Mouse (Mus musculus): ENCODE data around the gene Clip1.

Clip1 gene

DNA sequence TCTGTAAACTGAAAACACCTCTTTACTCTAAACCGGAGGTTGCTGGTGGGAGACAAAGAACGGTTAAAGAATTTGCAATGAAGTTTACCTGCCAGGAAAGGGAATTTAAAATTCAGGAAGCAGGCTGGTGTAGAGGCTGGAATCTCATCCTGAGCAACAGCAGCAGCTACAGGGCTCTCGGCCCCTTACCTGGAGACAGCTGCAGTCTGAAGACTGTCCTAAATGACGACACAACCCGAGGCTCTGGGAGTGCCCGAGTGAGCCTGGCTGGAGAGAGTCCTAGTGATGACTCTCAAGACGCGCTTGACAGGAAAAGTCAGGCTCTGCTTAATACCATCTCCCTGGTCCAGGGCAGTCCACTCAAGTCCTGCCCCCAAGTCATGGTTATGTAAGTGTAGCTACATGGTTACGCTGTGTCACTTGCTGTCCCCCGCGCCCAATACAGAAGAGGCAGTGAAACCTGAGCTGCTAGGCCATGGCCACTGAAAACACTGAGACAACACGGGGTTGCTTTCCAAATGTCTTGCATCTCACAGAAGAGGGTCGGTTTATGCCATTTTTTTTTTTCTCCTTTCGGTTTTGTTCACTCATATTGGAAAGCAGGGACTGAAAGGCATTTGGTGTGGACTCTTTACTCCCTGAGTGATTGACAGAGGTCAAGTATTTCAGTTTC lies 13.5 kb downstream of the Clip1 start:
- no peak for DNase-seq

DNA sequence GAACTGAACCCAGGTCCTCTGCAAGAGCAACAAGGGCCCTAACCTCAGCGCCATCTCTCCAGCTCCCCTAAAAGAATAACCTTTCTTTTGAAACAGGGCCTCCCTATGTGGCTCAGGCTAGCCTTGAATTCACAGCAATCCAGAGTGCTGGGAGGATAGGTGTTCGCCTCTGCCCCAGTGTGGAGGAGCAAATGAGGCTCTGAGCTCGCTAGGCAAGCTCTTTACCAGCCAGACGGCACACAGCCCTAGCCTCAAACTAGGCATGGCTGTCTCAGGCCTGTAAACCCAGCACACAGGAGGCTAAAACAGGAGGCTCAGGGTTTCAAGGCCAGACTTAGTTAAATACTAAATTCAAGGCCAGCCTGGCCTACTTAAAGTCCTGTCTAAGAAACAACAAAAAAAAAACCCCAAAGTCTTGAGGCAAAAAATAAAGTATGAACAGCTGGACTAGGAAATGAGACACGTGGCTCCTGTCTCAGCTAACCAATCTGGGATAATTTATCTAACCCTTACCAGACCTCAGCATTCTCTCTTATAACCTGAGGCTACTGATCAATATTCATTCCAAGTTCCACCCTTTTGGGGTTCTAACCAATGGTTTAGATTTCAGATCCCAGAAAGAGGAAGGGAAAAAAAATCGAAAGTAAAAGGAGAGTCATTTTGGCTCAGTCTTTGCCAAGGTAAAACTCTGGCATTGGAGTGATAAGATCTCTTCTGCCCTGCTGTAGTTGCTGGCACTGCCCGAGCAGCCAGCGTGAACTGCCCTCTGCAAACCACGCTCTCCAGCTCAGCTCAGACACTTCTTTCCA lies 14.2 kb downstream of the Clip1 start:
- no peak for DNase-seq

DNA sequence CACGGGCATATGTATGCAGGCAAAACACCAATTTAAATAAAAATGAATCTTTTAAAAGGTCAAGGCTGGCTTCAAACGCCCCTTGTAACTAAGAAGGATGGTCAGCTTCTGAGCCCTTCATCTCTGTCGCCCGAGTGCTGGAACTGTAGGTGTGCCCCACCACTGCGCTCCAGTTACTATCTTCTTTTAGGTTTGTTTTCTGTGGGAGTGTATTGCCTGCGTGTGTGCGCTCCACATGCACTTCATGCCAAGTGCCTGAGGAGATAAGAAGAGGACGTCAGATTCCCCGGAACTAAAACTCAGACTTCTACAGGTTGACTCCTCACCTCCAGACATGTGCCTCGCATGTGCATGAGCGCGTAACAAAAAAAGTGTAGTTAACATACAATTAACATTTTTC lies 16.5 kb downstream of the Clip1 start:
- no peak for DNase-seq

DNA sequence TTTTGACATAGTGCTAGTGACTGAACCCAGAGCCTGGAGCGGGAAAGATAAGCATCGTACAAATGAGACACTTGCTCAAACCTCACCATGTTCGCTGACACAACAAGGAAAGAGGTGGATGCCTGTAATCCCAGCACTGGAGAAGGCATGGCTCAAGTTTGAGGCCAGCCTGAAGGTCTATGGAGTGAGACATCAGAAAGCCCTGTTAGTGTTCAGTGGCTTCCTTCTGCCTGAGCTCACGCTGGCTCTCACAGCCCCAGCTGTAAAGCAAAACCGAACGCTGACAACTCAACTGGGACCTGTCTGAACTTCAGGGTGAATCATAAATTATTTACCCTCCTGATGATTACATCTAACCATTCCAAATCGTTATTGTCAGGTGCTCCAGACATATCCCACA lies 18.5 kb downstream of the Clip1 start:
- no peak for DNase-seq

DNA sequence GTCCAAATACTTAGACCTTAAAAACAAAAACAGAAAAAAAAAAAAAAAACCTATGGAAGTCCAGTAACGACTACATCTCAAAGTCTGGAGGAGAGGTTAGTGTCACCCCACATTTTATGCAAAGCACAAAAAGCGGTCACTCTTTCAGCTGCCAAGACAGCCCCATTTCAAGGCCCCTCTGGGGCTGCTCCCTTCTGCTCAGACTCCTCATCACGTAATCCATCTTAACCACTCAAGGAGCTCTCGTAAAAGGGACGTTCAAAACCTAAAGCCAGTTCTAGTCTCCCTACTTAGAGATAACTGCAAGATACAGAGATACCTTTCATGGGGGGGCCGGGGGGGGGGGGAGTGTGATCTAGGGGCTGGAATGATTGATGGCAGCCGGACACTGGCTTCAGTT lies 20.1 kb downstream of the Clip1 start:
- no peak for DNase-seq

DNA sequence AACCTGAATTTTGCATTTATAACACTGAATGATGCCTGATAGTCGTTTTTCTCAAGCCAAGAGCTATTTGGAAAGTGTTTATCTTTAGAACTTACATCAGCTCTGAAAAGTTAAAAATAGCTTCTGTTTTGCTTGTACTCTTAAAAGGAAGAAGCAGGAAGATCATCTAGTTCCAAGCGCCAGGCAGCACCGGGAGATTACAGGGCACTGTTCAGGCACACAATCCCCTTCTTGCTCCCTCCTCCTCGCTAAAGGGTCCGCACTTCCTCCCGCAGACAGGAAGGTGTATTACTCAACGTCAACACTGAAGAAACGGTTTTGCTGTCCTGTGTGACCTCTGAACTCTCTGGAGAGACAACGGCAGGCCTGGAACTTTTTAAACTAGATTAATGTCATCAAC lies 22.4 kb downstream of the Clip1 start:
- DNase-seq: no peak

DNA sequence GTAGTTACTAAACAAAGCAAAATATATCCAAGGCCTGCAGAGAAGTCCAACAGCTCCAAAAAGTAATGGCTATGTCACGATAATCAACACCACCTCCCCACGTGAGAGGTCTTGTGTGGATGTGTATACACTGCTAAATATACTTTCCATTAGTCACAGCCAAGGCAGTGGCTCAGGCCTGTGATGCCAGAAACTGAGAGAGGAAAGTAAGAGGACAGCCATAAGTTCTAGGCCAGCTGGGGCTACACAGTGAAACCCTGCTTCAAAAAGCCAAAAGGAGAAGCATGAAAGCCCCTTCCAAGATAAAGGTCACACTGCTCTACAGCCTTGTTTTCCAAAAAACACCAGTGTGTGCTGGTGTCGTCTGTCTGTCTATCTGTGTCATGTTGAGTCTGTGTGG lies 22.8 kb downstream of the Clip1 start:
- no peak for DNase-seq

DNA sequence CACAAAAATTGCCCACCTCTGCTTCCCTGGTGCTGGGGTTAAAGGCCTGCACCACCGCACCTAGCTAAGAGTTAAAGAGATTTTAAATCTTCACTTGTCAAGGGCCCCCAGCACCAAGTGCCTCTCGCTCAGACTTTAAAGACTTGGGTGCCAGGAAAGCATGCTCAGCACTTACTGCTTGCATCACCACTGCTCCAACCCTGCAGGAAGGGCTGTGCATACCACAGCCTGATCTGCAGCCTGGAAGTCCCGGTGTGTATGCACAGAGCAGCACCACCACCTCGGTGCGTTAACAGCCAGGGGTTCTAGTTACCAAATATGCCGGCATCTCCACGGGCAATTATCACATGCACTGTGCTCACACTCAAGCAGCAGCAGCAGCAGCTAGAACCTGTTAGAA lies 26.8 kb downstream of the Clip1 start:
- no peak for DNase-seq

DNA sequence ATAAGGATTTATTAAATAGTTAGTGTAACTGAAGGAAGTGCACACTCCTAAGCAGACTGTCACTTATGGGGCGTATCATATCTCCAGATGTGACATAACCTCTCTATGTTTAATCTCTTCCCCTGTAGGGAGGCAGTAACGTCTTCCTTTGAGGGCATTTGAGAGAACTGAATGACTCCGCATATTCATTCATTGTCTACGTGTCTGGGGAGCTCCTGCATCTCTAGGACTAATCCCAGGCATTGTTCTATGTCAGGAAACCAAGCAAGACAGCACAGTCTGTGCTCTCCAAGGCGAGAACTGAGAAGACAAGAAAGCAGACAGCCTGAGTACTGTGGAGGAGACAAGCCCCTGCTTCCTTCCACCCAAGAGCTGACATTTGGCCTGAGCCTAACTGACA lies 29.5 kb downstream of the Clip1 start:
- DNase-seq: no peak

DNA sequence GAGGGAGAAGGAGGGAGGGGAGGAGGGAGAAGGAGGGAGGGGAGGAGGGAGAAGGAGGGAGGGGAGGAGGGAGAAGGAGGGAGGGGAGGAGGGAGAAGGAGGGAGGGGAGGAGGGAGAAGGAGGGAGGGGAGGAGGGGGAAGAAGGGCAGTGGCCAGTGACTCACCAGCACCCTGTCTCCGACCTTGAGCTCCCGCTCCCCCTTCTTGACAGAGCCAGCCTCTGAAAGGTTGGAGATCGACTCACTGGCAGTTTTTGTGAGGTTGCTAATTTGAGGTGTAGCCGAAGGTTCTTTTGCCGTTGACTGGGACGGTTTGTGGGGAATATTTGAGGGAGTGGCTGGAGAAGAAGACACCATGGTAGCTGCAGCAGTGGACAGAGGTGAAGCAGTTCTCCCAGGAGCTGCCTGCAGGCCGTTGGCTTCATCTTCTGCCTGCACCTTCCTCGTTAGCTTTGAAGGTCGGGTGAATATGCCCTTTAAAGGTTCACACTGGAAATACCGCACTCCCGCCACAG lies 31.1 kb downstream of the Clip1 start:
- no peak for DNase-seq

DNA sequence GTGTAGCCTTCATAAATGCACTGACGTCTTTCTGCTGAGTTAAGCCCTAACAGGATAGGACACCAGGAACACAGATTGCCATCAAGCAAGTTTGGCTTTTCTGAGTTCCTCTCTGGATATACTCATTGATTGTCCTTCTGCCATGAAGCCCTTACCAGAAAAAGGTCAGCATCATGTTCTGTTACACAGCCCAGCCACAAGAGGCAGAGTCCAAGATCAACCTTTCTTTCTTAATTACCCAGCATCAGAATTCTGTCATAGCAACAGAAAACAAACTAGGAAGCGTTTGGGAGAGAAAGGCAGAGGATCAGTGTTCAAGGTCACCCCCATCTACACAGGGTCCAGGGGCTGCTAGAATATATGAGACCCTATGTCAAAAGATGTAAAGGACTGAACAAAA lies 33.6 kb downstream of the Clip1 start:
- DNase-seq: no peak

DNA sequence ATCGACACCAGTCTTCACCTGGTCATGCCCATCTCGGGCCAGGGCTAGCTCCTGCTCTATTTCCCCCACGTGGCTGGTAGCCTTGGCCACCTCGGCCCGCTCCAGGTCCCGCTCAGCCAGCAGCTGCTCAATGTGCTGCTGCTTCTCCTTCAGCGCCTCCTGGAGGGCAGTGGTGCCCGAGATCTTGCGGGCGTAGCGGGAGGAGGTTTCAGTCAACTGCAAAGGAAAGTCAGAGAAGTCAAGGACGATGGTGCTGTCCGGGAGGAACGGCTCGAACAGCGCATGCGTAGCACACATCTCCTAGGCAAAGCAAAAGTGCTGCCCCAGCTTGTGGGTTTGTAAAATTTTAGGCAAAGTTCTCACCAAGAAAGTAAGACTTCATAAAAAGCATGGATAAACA lies 42.0 kb downstream of the Clip1 start:
- DNase-seq: no peak

DNA sequence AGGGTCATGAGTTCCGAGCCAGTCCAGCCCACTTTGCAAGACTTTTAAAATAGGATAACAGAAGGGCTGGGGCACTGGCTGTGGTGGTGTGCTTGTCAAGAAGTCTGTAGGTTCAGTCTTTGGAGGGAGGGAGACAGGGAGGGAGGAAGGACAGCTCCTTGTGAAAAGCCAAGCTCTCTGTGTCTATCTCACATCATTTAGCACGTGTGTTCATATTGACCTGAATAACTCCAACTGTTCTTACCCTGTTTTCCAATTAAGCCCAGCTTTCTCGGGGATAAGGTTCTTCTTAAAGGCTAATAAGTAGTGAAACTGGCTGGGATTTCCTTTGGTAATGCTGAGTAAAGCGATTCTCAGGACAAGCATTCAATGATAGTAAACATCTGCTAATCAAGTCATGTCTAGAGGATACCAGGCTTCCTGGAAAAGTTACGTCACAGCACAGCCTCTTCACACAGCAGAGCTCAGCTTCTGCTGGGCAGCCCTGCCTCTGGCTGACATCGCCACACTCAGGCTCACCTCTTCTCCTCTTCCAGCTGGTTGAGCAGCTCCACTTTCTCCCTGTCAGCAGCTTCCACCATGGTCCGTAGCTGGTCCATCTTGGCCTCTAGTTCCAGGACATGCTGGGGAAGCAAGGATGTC lies 43.0 kb downstream of the Clip1 start:
- DNase-seq: no peak

DNA sequence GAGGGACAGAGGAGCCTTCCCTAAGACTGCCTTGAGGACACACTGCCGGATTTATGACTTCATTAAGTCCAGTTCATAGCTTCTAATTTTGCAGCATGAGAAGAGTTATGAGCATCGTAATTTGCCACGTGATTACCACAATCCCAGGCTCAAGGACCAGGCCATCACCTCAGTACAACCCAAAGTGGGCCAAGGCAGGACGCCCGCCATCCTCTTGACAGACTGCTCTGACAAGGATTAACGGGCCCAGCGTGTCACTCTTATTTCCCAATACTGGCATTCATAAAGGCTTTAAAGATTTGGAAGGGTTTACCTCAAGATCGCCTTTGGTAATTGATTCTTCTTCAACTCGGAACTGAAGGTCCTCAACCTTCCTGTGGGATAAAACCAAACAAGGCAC lies 44.2 kb downstream of the Clip1 start:
- no peak for DNase-seq

DNA sequence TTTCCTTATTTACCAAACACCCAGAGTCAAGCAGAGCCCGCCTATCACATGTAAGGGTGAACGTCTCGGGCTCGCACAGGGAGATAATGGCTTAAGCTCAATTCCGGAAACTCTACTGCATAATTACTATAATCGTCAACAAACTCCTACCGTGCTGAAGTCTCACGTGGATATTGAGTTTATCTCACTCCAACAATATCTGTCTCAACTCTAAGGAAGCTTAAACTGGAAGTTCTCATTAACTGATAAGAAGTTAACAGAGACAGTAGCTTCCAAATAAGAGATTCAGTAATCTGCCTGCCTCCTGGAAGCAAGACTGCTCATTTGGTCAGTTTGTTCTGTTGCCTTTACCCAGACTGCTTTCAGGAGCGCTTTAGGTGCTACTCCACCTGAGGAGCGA lies 53.2 kb downstream of the Clip1 start:
- DNase-seq: no peak

DNA sequence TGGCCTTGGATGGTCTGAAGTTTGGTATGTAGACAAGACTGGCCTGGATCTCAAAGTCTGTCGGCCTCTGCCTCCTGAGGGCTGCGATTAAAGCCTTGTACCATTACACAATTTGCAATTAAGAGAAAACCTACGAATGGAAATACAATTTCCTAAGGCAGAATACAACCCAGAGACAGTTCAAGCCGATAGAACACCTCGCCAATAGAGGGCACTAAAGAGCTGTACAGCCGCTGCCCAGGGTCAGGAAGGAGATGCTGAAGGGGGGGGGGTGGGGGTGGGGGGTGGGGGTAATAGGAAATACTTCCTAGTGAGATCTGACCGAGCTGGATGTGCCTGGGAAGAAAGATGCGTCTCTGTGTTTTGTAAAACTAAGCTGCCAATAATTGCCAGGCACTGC lies 57.8 kb downstream of the Clip1 start:
- DNase-seq: no peak

DNA sequence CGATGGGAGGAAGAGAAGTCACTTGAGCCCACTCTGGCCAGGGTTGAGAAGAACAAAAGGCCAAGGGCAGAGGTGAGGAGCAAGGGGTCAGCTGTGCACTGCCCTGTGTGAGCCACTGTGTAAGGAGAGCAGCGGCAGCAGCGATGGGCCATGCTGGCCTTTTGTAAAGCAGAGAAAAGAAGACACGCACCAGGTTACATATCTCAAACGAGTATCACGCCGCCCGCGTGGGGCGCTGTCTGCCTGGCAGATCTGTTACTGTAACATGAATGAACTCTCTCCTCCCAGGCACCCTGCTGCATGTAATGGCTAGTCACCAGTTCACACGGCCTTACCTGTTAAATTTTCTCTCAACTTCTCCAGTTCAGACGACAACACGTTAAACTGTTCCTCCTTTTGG lies 62.0 kb downstream of the Clip1 start:
- no peak for DNase-seq

DNA sequence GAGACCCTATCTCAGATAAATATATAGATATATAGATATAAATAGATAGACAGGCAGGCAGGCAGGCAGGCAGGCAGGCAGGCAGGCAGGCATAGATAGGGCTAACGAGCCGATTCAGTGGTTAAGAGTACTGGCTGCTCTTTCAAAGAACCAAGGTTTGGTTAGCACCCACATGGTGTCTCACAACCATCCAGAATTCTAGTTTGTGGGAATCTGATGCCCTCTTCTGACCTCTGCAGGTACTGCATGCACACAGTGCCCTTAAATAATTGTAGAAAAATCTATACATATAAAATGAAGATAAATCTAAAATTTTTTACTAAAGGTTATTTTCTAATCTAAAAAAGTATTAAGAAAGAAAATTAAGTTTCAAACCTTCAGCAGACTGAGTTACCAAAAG lies 65.9 kb downstream of the Clip1 start:
- no peak for DNase-seq

DNA sequence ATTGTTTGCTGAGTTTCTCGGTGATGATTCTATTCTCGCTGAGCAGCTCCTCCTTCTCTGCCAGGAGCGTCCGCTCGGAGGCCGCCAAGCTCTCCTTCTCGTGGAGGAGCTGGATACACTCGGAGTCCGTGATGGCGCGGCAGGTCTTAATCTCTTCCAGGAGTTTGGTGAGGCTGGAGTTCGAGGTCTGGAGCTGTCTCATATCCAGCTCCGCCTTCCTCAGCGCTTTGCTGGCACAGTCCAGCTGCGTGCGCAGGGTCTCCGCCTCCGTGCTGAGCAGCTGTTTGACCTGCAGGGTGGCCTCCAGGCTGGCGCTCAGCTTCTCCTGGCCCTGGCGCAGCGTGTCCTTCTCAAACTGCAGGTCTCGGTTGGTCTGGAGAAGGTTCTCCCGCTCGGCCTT lies 70.2 kb downstream of the Clip1 start:
- no peak for DNase-seq

DNA sequence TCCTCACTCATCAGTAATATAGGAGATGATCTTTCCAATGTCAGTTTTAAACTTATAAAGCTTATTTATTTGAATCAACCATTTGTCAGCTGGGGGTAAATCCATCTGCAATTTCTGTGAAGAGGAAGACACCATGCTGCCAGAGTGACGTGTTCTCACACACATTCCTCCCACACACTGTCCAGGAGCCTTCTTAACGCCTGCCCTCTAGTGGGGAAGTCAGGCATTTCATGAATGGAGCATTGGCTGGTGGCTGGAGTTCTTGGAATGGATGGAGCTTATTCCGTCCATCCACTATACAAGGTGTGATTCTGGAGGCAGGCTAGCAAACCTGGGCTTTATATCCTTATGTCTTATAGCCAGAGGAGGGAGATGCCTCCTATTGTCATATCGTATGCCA lies 74.6 kb downstream of the Clip1 start:
- DNase-seq: peak; percentile 86

DNA sequence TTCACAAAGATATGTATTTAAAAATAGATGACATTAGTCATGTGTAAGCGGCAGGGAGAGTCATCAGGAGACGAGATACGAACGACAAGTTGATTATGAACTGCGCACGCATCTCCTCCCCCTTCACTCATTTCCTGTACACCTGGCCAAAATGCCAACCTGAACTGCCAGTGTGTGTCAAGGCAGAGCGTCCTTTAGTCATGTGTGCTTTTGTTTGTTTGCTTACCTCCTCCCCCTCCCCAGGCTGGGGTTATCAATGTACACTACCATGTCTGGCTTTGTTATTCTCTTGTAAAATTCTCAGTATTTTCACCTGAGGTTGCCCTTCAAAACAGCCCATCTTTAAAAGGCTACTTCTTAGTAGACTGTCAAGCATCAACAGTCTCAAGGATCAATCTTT lies 75.0 kb downstream of the Clip1 start:
- DNase-seq: no peak

DNA sequence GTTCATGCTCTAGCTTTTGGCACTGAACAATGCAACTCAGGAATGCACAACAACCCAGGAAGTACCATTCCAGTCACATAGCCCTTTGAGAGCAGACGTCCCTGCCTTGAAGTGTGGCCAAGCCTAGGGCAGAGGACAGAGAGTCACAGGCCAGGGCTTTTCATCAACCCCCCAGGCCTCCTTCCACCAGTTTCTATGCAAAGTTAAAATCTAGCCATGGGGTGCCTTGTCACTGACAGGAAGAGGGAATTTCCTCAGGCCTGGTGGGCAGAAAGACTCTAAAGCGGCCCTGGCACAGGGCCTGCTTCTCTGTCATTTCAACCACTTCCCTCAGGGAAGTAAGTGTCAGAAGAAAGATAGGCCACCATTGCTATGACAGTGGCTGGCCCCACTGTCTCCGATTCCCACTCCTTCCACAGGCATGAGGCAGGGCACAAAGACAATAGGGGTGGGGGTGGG lies 77.2 kb downstream of the Clip1 start:
- no peak for DNase-seq

DNA sequence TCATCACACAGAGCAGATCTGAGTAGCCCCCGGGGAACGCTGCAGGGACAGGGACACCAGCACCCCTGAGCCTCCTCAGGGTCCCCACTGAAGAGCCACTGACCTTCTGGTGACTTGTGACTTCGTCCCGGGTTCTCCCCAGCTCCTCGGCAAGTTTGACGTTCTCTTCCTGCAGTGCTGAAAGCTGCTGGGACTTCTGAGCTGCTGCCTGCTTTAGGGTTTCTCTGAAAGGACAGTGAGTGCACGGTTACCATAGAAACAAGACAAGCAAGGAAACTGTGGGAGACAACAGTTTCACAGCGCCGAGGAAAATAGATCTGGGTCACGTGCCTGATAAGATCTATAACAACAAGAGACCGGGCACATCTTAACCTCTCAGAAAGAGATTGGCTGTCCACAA lies 80.9 kb downstream of the Clip1 start:
- no peak for DNase-seq

DNA sequence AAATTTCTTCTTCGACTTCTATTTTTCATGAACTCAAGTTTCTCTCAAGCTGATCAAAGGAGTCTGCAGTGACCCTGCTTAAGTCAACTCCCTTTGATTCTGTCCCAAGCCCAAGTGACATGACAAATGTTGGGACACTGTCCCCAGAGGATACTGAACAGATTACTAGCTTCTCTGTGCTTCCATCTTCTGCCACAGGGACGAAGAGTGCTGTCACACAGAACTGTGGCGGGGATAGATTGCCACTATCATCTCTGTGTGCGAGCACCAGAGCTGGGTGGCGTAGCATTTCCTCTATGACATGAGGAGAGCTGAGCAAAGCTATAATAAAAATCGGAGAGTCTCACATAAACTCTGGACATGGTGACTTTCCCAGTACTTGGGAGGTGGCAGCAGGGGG lies 82.2 kb downstream of the Clip1 start:
- DNase-seq: no peak

Measured in right cerebral cortex, postnatal 14 days (tissue).